Mouse (Mus musculus) limb, embryonic 10.5 days (tissue): ENCODE data around the gene Irx3. TPM values are rescaled to one million over a fixed set of nuclear protein-coding genes. Genes with fewer than 3 reads are reported as not detected.

ENCODE experiments used
- DNase-seq: peaks from one replicate; pipeline ENCODE4 v3.0.0-alpha.2; 2017; ENCODE audit warnings: low spot score
- H3K27ac ChIP-seq: fragments of 300-500 bp; sonication (generic); 2 replicates; pipeline ENCODE4 v1.5.1; 2016; ENCODE audit warnings: mild to moderate bottlenecking
- H3K27me3 ChIP-seq: fragments of 300-500 bp; sonication (generic); 2 replicates; pipeline ENCODE4 v1.6.1; 2016; ENCODE audit warnings: low read depth, mild to moderate bottlenecking; ENCODE audit not compliant: poor library complexity, severe bottlenecking
- H3K36me3 ChIP-seq: fragments of 300-500 bp; sonication (generic); 2 replicates; pipeline ENCODE4 v1.6.1; 2016; ENCODE audit warnings: mild to moderate bottlenecking, moderate library complexity
- H3K4me1 ChIP-seq: fragments of 300-500 bp; sonication (generic); 2 replicates; pipeline ENCODE4 v1.6.1; 2016
- H3K4me3 ChIP-seq: fragments of 300-500 bp; sonication (generic); 2 replicates; pipeline ENCODE4 v1.5.1; 2016; ENCODE audit warnings: mild to moderate bottlenecking, moderate library complexity
- H3K9me3 ChIP-seq: fragments of 300-500 bp; sonication (generic); replicated peaks from 2 replicates; pipeline ENCODE4 v1.6.1; 2016; ENCODE audit warnings: mild to moderate bottlenecking
- WGBS: fragments of 180-500 bp; shearing (Covaris S2); methylation state at CpG from one replicate; pipeline ENCODE4 v1.1.7; 2016; 5-methylcytosine and 5-hydroxymethylcytosine counted together
- polyA plus RNA-seq: library from polyadenylated mRNA; unstranded; fragments of >200 nt; fragmentation: Nextera tagmentation; extraction: Ambion mirVana; gene quantifications from 2 replicates; pipeline ENCODE4 v1.2.1, GENCODE M21; 2016

Irx3 gene
- polyA plus RNA-seq, 1 experiment from 2014 or later = 34.2 TPM

DNA sequence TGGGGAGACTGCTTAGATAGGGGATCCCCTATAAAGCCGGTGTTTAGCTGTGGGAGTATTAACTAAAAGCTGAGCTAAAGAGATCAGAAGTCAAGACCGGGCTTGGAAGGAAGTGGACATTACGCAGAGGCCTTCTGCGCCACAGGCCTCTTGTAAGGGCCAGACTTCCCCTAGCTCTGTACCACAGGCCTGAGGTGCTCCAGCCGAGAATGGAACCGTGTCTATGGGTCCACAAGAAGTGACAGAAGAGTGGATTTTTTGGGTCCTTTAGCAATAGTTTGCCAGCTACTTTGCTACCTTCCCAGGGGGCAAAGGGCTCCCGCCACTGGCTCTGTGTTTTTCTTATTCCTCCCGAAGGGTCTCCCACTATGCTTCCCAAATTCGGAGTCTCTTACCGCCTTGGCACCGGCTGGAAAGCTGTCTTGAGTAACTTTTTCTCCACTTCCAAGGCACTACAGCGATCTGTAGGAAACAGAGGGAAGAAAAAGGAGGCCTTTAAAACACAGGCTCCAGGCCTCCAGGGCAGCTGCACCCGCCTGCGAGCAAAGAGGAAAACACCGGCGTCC, 2.8 kb downstream of the Irx3 start:
- peak; percentile 52 for DNase-seq

DNA sequence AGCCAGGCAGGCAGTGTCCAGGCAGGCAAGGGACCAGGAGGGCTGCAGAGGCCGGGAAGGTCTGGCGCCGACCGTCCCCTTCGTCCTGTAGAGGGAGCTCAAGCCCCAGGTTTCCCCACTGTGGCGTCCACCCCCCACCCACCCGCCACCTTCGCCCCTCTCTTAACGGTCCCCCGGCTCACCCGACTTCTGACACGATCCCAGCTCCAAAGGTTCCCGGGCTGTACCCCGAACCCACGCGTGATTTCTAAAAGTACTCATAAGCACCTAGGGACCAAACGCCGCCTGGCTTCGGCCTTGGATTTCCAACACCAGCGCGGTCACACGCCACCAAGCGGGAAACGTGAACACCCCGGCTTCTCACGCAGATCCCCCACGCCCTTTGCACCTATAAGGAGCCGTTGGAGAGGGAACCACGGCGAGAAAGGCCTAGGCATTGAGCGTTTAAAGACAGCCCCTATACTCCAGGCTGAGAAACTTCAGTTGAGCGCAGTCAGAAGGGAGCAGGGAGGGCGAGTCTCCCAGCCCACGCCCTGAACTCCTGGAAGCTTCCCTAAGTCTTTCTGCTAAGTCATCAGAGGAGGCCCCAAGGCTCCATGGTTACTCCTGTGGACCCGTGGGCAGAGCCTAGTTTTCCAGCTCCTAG, 4.1 kb downstream of the Irx3 start:
- peak overlapping the region; percentile 92 for H3K27ac ChIP-seq
- no peaks in the 10 kb centered on the region for H3K9me3 ChIP-seq
- WGBS = under 1% methylated on average over 35 of the region's 35 CpGs
- peaks cover 98% of the 10 kb centered on the region for H3K27me3 ChIP-seq
- H3K4me1 ChIP-seq = peaks cover 69% of the 10 kb centered on the region
- peak overlapping the region; percentile 71 for H3K4me3 ChIP-seq
- DNase-seq = peak; percentile 86
- peaks cover 7% of the 10 kb centered on the region for H3K36me3 ChIP-seq

More for the DNA sequence above, 2.8 kb downstream of the Irx3 start:
- H3K27ac ChIP-seq = peak overlapping the region; percentile 92
- no peaks in the 10 kb centered on the region for H3K9me3 ChIP-seq
- peak overlapping the region; percentile 71 for H3K4me3 ChIP-seq
- H3K4me1 ChIP-seq = peaks cover 73% of the 10 kb centered on the region
- 11% methylated on average over 16 of the region's 16 CpGs for WGBS
- peaks cover 7% of the 10 kb centered on the region for H3K36me3 ChIP-seq
- H3K27me3 ChIP-seq = peaks cover 98% of the 10 kb centered on the region

DNA sequence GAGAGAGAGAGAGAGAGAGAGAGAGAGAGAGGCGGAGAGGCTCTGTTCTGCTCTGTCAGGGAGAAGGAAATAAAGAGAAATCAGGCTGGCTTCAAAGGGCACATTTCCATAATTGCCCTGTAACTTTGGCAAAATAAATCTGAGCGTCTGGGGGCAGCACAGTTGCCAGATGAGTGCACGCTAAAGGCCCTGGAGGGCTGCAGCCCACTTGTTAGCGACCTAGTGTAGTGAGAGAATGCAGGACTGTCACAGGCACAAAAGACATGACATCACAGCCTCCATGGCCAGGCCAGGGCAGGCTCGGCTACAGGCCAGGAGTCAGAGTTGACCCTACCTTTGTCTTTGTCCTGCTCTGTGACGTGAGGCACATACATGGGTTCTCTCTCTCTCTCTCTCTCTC, 8.0 kb downstream of the Irx3 start:
- H3K4me1 ChIP-seq = peaks cover 34% of the 10 kb centered on the region
- peaks cover 96% of the 10 kb centered on the region for H3K27me3 ChIP-seq
- 21% methylated on average over 6 of the region's 6 CpGs for WGBS
- H3K27ac ChIP-seq = no peak overlapping the region
- no peak overlapping the region for H3K4me3 ChIP-seq
- no peak for DNase-seq
- no peaks in the 10 kb centered on the region for H3K9me3 ChIP-seq
- no peaks in the 10 kb centered on the region for H3K36me3 ChIP-seq

DNA sequence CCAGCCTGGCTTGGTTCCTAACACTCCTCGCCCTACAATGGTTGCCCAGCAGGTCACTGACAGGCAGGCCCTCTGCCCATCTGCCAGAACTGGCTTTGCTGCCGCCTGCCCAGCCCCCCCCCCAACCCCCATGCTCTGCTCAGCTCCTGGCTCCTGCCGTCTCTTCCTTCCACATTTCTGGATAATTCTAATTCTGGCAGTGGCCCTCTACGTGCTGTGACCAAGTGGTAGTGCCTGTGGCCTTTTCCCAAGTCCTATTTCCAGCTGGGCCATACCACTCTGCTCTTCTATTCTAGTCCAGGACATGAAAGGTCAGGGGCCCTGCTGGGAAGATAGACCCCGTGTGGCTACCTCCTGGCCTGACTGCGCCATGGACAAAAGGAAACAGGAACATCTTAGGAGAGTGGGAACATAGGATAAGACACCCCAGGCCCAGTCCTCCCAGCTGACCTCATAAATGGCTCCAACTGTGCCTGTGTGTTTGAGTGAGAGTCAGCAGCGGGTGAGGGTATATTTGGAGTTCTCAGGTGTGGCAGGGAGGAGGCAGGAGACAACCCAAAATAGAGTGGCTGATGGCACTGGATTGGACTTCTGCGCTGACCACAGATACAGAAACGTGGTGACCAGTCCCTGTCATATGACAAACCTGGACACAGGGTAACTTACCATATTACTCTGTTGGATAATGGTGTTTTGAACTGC, 14.5 kb downstream of the Irx3 start:
- Histone ChIP-seq H3K27me3 (peaks cover 89% of the 10 kb centered on the region), H3K4me3 (no peak overlapping the region), H3K27ac (no peak overlapping the region), H3K4me1 (0 out of 2 replicates have a peak, but pooled peaks cover 4% of the 10 kb centered on the region), H3K36me3 (no peaks in the 10 kb centered on the region), H3K9me3 (no peaks in the 10 kb centered on the region)
- 89% methylated on average over 9 of the region's 9 CpGs for WGBS
- no peak for DNase-seq

DNA sequence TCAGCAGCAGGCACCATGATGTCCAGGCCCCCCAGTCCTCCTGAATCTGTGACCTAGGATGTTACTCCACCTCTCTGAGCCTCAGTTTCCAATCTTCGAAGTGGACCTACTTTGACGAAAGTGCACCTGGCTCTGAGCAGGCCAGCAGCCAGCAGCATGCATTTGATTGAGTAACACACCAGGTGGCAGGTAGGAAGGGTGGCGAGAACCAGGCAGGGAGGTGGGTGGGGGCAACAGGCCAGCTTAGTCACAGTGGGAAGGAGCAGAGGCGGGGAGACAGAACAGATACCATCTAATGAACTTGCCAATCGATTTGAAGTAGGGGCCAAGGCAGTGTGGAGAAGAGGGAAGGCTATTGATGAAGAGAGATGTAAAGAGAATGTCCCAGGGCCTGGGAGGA, 18.9 kb downstream of the Irx3 start:
- H3K36me3 ChIP-seq = no peaks in the 10 kb centered on the region
- H3K27ac ChIP-seq = no peak overlapping the region
- 80% methylated on average over 5 of the region's 5 CpGs for WGBS
- no peak overlapping the region for H3K4me3 ChIP-seq
- H3K9me3 ChIP-seq = no peaks in the 10 kb centered on the region
- peaks cover 84% of the 10 kb centered on the region for H3K27me3 ChIP-seq
- peaks cover 6% of the 10 kb centered on the region; the same call in 1 of the 2 replicates for H3K4me1 ChIP-seq
- DNase-seq = no peak

DNA sequence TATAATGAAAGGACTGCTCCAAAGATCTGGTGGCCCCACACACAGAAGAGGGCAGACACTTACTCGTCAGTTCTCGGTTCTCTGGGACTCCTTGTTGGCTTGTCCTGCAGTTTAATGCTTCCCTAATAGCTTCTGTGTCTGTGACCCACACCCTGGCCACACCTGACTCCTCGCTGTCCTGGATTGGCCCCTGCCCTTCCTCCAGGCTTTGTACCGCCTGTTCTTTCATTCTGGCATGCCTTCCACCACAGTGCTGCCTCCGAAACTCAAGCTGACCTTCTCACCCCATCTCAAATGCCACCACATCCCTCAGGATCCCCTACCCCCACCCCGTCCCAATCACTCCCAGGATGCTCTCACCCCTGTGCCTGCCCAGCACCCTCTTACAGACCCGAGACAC, 19.7 kb downstream of the Irx3 start:
- H3K27me3 ChIP-seq = peaks cover 85% of the 10 kb centered on the region
- no peak for DNase-seq
- H3K36me3 ChIP-seq = no peaks in the 10 kb centered on the region
- 67% methylated on average over 7 of the region's 7 CpGs for WGBS
- H3K4me3 ChIP-seq = no peak overlapping the region
- H3K4me1 ChIP-seq = peaks cover 8% of the 10 kb centered on the region; the same call in 1 of the 2 replicates
- H3K9me3 ChIP-seq = no peaks in the 10 kb centered on the region
- no peak overlapping the region for H3K27ac ChIP-seq

DNA sequence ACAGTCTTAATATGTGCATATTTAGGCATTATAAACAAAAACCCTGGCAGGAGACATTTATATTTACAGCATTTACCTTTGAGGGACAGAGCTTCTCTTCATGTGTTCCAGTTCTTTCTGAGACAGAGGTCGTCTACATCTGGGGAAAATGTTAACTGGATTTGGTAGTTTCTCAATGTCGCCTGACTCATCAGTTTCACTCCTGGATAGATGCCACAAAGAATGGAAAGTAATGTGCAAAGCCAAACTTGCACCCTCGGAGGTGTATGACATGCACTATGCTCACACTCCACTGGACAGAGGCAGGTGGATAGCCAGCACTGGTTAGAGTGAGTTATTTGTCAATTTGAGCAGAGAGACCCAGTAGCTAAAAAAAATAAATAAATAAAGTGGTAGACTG, 21.2 kb downstream of the Irx3 start:
- H3K27ac ChIP-seq = no peak overlapping the region
- DNase-seq = no peak
- H3K36me3 ChIP-seq = no peaks in the 10 kb centered on the region
- peaks cover 14% of the 10 kb centered on the region; the same call in 1 of the 2 replicates for H3K4me1 ChIP-seq
- H3K9me3 ChIP-seq = no peaks in the 10 kb centered on the region
- 78% methylated on average over 3 of the region's 3 CpGs for WGBS
- H3K4me3 ChIP-seq = no peak overlapping the region
- H3K27me3 ChIP-seq = peaks cover 86% of the 10 kb centered on the region

DNA sequence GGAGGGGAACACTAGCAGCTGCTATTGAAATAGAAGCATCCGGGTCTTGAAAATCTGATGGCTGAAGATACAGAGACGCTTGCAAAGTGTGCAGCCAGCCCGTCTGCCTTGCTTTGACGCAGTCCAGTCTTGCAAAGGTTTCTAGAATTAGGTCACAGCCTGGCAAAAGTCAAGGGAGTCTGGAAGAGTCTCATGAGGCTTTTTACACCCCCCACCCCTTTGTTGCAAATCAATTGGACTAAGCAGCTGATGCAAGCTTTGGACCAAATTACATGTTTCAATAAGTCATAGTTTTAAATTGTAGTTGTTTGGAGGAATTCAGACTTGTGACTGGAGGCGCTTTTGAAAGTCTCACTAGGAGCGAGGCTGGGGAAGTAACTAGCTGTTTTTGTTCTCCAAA, 33.0 kb downstream of the Irx3 start:
- H3K27ac ChIP-seq = no peak overlapping the region
- 71% methylated on average over 6 of the region's 6 CpGs for WGBS

DNA sequence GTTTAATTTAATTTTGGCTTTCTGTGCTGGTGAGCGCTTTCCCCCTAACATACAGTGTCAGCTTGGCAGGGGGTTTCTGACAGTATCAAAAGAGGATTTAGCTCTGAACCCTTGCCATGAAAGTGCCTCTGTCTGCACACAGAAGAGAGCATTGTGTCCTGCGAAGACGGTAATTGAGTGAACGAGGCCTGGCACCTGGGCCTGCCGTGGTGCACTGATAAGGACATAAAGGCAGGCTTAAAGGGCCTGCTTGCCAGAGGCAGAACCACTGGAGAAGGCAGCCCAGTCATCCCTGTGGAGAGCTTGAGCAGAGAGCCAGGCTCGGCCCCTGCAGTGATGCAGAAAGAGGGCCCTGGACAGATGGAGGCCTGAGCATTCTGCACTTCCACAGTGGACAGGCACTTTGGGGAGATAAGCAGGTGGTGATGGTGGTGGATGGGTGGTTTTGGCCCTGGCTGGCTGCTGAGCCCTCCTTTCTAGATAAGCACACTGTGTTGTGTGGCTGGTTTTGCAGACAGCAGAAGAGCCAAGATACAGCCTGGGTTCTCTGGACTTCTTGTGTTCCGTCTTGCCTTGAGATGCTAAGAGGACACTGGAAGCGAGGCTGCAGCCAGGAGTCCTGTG, 36.3 kb downstream of the Irx3 start:
- Histone ChIP-seq H3K4me1 (peaks cover 19% of the 10 kb centered on the region), H3K27me3 (peaks cover 74% of the 10 kb centered on the region), H3K36me3 (no peaks in the 10 kb centered on the region), H3K9me3 (no peaks in the 10 kb centered on the region), H3K4me3 (no peak overlapping the region), H3K27ac (no peak overlapping the region)
- no peak for DNase-seq
- WGBS = 69% methylated on average over 8 of the region's 8 CpGs

More for the DNA sequence above, 33.0 kb downstream of the Irx3 start:
- Histone ChIP-seq H3K4me3 (no peak overlapping the region), H3K27me3 (peaks cover 58% of the 10 kb centered on the region), H3K36me3 (no peaks in the 10 kb centered on the region), H3K9me3 (no peaks in the 10 kb centered on the region), H3K4me1 (peaks cover 24% of the 10 kb centered on the region)
- DNase-seq = no peak

DNA sequence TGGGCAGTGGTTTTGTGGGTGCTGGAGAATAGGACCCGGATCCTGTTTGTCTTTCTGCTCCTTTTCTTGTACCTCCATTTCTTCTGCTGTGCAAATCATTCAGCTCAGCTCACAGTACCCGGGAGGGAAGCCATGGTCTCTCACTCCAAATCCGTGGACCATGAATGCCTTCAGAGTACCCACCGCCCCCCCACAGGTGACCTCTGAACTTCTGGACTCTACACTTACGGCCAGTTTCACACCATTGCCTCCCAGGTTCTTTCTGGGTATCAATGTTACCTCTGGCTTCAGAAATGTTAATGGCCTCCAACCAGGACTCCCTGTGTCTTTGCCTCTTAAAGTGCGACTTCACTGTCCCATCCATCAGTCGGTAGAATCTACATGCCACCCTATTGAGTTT, 46.3 kb downstream of the Irx3 start:
- no peak for DNase-seq
- Histone ChIP-seq H3K4me1 (peaks cover 6% of the 10 kb centered on the region), H3K27ac (no peak overlapping the region), H3K4me3 (no peak overlapping the region), H3K36me3 (no peaks in the 10 kb centered on the region), H3K9me3 (no peaks in the 10 kb centered on the region), H3K27me3 (peaks cover 63% of the 10 kb centered on the region)
- 83% methylated on average over 7 of the region's 7 CpGs for WGBS

DNA sequence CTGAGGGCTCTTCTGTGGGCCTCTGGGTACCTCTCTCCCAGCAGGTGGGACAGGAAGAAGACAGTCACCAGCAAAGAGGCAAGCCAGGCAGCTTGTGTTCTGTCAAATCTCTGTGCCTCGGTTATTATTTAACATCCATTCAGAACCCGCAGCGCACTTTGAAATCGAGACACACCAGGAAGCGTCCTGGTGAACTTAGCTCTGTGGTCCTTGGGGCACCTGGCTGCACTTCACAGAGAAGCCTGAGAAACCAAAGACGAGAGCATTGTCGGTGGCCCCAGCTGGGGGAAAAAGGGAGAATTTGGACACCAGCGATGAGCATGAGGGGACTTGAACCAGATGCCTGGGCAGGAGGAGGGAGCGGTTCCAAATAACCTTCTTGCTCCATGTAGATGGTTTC, 46.8 kb downstream of the Irx3 start:
- Histone ChIP-seq H3K27ac (no peak overlapping the region), H3K9me3 (no peaks in the 10 kb centered on the region), H3K27me3 (peaks cover 63% of the 10 kb centered on the region), H3K36me3 (no peaks in the 10 kb centered on the region), H3K4me3 (no peak overlapping the region), H3K4me1 (peaks cover 6% of the 10 kb centered on the region)
- DNase-seq = no peak
- WGBS = 92% methylated on average over 9 of the region's 9 CpGs

DNA sequence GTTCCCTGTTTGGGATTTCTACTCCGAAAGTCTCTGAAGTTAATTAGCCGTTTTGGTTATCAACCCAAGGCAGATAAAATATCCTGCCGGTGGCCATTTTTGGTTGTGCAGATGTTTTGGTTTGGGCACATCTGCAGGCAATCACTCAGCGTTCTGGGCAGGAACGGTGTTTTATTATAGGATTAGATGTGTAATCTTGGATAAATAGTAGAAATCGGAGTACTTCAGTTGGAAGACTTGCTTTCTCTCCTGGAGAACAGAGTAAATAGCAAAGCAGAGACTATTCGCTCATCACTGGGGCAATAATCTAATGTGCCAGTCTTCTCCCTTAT, 51.1 kb downstream of the Irx3 start:
- no peak overlapping the region for H3K4me3 ChIP-seq
- peaks cover 76% of the 10 kb centered on the region for H3K27me3 ChIP-seq
- no peaks in the 10 kb centered on the region for H3K9me3 ChIP-seq
- 53% methylated on average over 7 of the region's 7 CpGs for WGBS
- H3K36me3 ChIP-seq = no peaks in the 10 kb centered on the region
- peaks cover 30% of the 10 kb centered on the region for H3K4me1 ChIP-seq
- DNase-seq = no peak
- H3K27ac ChIP-seq = no peak overlapping the region; the same call in 1 of the 2 replicates
